Mouse (Mus musculus) stomach, embryonic 15.5 days (tissue): ENCODE measurements at regions not wholly inside any gene's neighbourhood (a gene's known extent, or its start where the extent isn't known, plus 50 kb on each side); places are given as distances from the start of the nearest gene placed in this dataset.

ENCODE experiments used
- ATAC-seq: fragments of 200-750 bp; cut with Nextera tagmentation; 2 replicates; pipeline ENCODE4 v1.8.0; 2017; ENCODE audit warnings: low read depth, moderate number of reproducible peaks, moderate TSS enrichment; ENCODE audit not compliant: insufficient read depth, low FRiP score
- H3K27ac ChIP-seq: fragments of 300-500 bp; sonication (generic); 2 replicates; pipeline ENCODE4 v1.5.1; 2015; ENCODE audit warnings: mild to moderate bottlenecking, inconsistent platforms
- H3K27me3 ChIP-seq: fragments of 300-500 bp; sonication (generic); replicated peaks from 2 replicates; pipeline ENCODE4 v1.6.1; 2015; ENCODE audit warnings: inconsistent platforms
- H3K36me3 ChIP-seq: fragments of 300-500 bp; sonication (generic); 2 replicates; pipeline ENCODE4 v1.6.1; 2015; ENCODE audit warnings: inconsistent platforms
- H3K4me1 ChIP-seq: fragments of 300-500 bp; sonication (generic); 2 replicates; pipeline ENCODE4 v1.6.1; 2015; ENCODE audit warnings: inconsistent platforms
- H3K4me2 ChIP-seq: fragments of 300-500 bp; sonication (generic); 2 replicates; pipeline ENCODE4 v1.6.1; 2015; ENCODE audit warnings: mild to moderate bottlenecking, inconsistent platforms
- H3K4me3 ChIP-seq: fragments of 300-500 bp; sonication (generic); replicated peaks from 2 replicates; pipeline ENCODE4 v1.5.1; 2015; ENCODE audit warnings: inconsistent platforms
- H3K9ac ChIP-seq: fragments of 300-500 bp; sonication (generic); 2 replicates; pipeline ENCODE4 v1.6.1; 2015; ENCODE audit warnings: inconsistent platforms
- H3K9me3 ChIP-seq: fragments of 300-500 bp; sonication (generic); 2 replicates; pipeline ENCODE4 v1.6.1; 2016; ENCODE audit warnings: inconsistent platforms
- WGBS: fragments of 180-500 bp; shearing (Covaris S2); methylation state at CpG from one replicate; pipeline ENCODE4 v1.1.7; 2015; 5-methylcytosine and 5-hydroxymethylcytosine counted together

DNA sequence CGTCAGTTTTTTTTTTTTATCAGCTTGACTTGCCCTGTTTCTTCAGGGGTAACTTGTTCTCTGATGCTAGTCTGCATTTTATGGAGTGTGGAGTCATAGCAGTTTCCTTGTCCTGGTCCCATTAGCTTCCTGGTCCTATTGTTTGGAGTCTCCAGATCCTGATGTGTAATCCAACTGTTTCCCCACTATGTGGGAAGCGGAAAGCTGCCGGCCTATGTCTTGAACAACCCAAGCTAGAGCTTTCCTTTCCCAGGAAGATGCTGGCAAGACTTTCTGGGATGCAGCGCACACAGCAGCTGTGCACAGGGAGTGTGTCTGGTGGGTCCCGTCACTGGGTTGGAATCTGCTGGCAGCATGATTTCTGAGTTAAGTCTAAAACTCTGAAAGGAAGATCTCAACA, 82.1 kb upstream of the Arglu1 start:
- Histone ChIP-seq H3K27me3 (no peaks in the 10 kb centered on the region), H3K9me3 (no peaks in the 10 kb centered on the region), H3K4me2 (no peak overlapping the region), H3K4me1 (no peaks in the 10 kb centered on the region), H3K27ac (no peak overlapping the region), H3K9ac (no peak overlapping the region), H3K4me3 (no peak overlapping the region), H3K36me3 (no peaks in the 10 kb centered on the region)
- WGBS, result 68% methylated on average over 5 of the region's 5 CpGs
- no peak for ATAC-seq

DNA sequence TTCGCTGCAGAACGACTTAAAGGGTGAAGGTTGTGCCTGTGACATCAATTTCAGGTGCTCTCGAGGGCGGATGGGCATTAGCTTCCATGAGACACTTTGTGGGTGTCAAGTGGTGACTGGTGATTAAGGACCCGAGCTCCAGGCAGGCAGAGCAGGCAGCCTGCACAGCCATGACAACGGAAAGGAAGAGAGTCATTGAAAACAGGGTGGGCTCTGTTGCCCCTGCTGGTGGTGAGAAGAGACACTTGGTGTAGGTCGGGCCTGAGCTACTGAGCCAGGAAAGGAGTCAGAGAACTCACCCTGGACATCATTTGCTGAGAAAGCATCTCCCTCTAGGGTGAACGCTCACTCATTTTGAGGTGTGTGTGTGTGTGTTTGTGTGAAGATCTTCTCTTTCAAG, 80.1 kb upstream of the Arglu1 start:
- no peak overlapping the region for H3K4me2 ChIP-seq
- no peak overlapping the region for H3K4me3 ChIP-seq
- no peak overlapping the region for H3K27ac ChIP-seq
- no peak for ATAC-seq
- 69% methylated on average over 8 of the region's 8 CpGs for WGBS
- no peaks in the 10 kb centered on the region for H3K9me3 ChIP-seq
- H3K4me1 ChIP-seq, result no peaks in the 10 kb centered on the region
- no peak overlapping the region for H3K9ac ChIP-seq
- H3K27me3 ChIP-seq, result no peaks in the 10 kb centered on the region
- H3K36me3 ChIP-seq, result no peaks in the 10 kb centered on the region

DNA sequence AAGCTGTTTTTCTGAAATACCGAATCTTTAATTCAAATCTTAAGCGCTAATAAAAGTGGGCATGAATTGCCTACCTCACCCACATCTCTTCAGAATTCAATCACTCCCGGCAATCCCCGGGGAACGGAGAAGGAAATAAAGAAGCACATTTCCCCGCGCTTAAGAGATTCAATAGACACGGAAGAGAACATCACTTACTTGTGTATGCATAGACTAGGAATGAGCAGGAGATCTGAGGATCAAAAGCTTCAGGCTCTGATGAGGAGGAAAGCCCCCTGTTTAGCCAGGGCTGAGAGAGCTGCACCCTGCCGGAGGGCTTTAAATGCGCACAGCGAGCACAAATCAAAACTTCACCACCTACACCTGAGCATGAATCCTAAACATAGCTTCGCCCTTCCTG, 72.0 kb upstream of the Arglu1 start:
- Histone ChIP-seq H3K9ac (no peak overlapping the region), H3K27me3 (no peaks in the 10 kb centered on the region), H3K4me2 (no peak overlapping the region), H3K4me1 (no peaks in the 10 kb centered on the region), H3K27ac (no peak overlapping the region), H3K4me3 (no peak overlapping the region), H3K36me3 (no peaks in the 10 kb centered on the region), H3K9me3 (no peaks in the 10 kb centered on the region)
- WGBS, result 87% methylated on average over 12 of the region's 12 CpGs
- ATAC-seq, result no peak

DNA sequence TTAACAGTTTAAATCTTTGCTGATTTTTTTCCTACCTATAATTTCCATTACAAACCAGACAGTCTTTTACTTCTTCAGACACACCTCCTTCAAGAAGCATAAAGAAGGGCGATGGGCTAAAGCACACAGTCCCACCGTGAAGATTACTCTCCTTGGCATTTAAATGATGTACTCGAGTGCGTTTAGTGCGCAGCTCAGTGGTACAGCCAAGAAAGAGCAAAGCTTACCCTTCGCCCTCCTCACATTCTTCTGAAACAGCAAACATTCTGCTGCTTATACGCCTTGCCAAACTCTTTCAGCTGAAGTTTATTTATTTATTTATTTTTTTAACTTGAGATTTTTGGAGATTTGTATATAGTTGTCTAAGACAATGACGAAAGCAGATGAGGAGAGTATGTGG, 68.0 kb upstream of the Arglu1 start:
- Histone ChIP-seq H3K4me2 (no peak overlapping the region), H3K27ac (no peak overlapping the region), H3K36me3 (no peaks in the 10 kb centered on the region), H3K27me3 (no peaks in the 10 kb centered on the region), H3K4me3 (no peak overlapping the region), H3K4me1 (no peaks in the 10 kb centered on the region), H3K9me3 (no peaks in the 10 kb centered on the region), H3K9ac (no peak overlapping the region)
- ATAC-seq, result no peak
- 55% methylated on average over 8 of the region's 8 CpGs for WGBS

DNA sequence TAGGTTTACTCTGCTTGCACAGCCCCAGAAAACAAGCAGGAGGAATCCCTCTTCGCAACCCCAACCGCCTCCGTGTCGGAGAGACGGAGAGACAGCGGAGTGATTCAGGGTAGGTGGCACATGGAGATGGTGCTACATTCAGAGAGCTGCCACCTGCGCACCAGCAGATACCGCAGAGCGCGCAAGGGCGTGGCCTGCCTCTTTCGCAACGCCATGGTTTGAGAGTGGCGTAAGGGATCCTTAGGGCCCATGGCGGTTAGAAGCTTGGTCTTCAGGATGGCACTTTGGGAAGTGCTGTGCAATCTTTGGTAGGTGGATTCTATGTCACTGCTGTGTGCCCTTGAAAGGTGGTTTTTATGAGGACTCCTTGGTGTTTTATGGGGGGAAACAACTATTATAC, 60.9 kb upstream of the Arglu1 start:
- Histone ChIP-seq H3K27me3 (no peaks in the 10 kb centered on the region), H3K36me3 (no peaks in the 10 kb centered on the region), H3K4me2 (no peak overlapping the region), H3K9me3 (no peaks in the 10 kb centered on the region), H3K9ac (no peak overlapping the region), H3K4me1 (no peaks in the 10 kb centered on the region), H3K4me3 (no peak overlapping the region), H3K27ac (no peak overlapping the region)
- ATAC-seq, result no peak
- 88% methylated on average over 15 of the region's 15 CpGs for WGBS

DNA sequence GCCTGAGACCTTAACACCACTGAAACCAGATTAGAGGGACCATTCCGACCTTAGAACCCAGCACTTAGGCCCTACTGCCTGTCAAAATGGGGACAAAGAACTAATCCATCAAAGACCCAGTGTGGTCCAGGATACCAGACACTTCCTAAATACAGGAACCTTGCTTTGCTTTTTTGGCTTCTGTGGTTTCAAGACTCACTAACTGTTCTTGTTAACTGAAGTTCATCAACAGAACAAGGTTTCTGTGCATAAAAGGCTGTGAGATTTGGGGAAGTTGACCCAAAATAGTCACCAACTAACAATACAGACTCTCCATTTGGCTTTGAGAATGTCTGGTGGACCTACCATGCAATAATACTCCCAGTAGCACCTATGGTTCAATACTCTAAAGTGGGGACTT, 56.4 kb upstream of the Arglu1 start:
- Histone ChIP-seq H3K9me3 (no peaks in the 10 kb centered on the region), H3K27me3 (no peaks in the 10 kb centered on the region), H3K36me3 (no peaks in the 10 kb centered on the region), H3K4me3 (no peak overlapping the region), H3K27ac (no peak overlapping the region), H3K4me1 (no peaks in the 10 kb centered on the region), H3K9ac (no peak overlapping the region), H3K4me2 (no peak overlapping the region)
- ATAC-seq, result no peak
- 56% methylated on average over 1 of the region's 1 CpGs for WGBS

DNA sequence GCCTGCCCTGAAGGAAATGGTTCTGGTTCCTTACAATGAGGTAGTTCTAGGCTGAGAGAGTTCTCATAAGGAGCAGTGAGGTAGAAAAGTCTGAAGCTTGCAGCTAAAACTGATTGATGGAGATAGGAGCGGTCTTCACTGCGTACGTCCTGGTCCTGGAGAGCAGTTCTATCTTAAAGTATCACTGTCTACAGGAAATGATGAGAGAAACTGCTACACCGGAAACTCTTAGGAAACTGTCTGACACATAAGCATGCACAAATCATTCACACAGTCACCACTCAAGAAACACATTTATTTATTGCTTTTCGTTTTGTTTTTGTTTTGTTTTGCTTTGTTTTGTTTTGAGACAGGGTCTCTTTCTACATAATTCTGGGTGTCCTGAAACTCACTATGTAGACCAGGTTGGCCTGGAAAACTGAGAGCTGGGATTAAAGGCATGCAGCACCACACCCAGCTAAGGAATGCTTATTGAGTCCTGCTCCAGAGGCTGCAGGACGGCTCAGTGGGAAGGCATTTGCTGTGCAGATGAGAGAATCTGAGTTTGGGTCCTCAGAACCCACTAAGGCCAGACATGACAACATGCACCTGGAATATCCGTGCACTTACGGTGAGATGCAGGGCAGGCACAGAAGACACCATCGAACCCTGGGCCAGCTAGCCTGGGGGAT, 55.4 kb upstream of the Arglu1 start:
- H3K4me2 ChIP-seq, result no peak overlapping the region
- H3K36me3 ChIP-seq, result no peaks in the 10 kb centered on the region
- no peak overlapping the region for H3K4me3 ChIP-seq
- WGBS, result 78% methylated on average over 9 of the region's 9 CpGs
- no peaks in the 10 kb centered on the region for H3K9me3 ChIP-seq
- no peaks in the 10 kb centered on the region for H3K4me1 ChIP-seq
- ATAC-seq, result no peak
- no peaks in the 10 kb centered on the region for H3K27me3 ChIP-seq
- H3K9ac ChIP-seq, result no peak overlapping the region
- no peak overlapping the region for H3K27ac ChIP-seq
